Mouse (Mus musculus) lung, postnatal 4 days (tissue): Measurements from ENCODE around the gene Spint1.

Experiments used
- DNase-seq, 2 experiments: peaks; one replicate each; pipeline ENCODE4 v3.0.0; 2021

Gene Spint1

GRCm38 (mm10) chr2:119237210-119237870 lies at the start of gene Spint1:
Spint1 (plus strand) TSS chr2:119237362.
- DNase-seq = peak; percentile 72 to 83

- DNase-seq = peak; percentile 80 to 88
Measured at GRCm38 (mm10) chr2:119189029-119189710, 48.0 kb upstream of the Spint1 start.

GRCm38 (mm10) chr2:119190969-119191368 lies 46.2 kb upstream of the Spint1 start:
- DNase-seq = no peak

- no peak for DNase-seq
Measured at GRCm38 (mm10) chr2:119194140-119194539, 43.0 kb upstream of the Spint1 start.

GRCm38 (mm10) chr2:119196316-119197108 lies 40.6 kb upstream of the Spint1 start:
- no peak for DNase-seq

GRCm38 (mm10) chr2:119197493-119197892 lies 39.7 kb upstream of the Spint1 start:
- DNase-seq = no peak

- no peak for DNase-seq
Measured at GRCm38 (mm10) chr2:119198049-119198448, 39.1 kb upstream of the Spint1 start.

GRCm38 (mm10) chr2:119198934-119199333 lies 38.2 kb upstream of the Spint1 start:
- DNase-seq = no peak

- DNase-seq = peak; percentile 70 to 74
Measured at GRCm38 (mm10) chr2:119202914-119203453, 34.2 kb upstream of the Spint1 start.

GRCm38 (mm10) chr2:119203871-119204460 lies 33.2 kb upstream of the Spint1 start:
- no peak for DNase-seq

- DNase-seq = peak in 1 of 2 experiments; percentile 10
Measured at GRCm38 (mm10) chr2:119207961-119208343, 29.2 kb upstream of the Spint1 start.

- DNase-seq = peak; percentile 97 to 98
Measured at GRCm38 (mm10) chr2:119208344-119209175, 28.6 kb upstream of the Spint1 start, which contains the start of the genes Zfyve19 and Dnajc17. Zfyve19 (plus strand) TSS chr2:119208617. Dnajc17 (minus strand) TSS chr2:119208795.

- DNase-seq = no peak
Measured at GRCm38 (mm10) chr2:119209176-119209507, 28.0 kb upstream of the Spint1 start.

GRCm38 (mm10) chr2:119229775-119230704 lies 7.1 kb upstream of the Spint1 start, which contains the start of gene Ppp1r14d:
Ppp1r14d (minus strand) TSS chr2:119229906.
- DNase-seq = no peak

- DNase-seq = no peak
Measured at GRCm38 (mm10) chr2:119236682-119237209, 416 bp upstream of the Spint1 start.

GRCm38 (mm10) chr2:119237871-119238220 lies 684 bp downstream of the Spint1 start:
- no peak for DNase-seq

GRCm38 (mm10) chr2:119238671-119239070 lies 1.5 kb downstream of the Spint1 start:
- DNase-seq = peak; percentile 14 to 43

GRCm38 (mm10) chr2:119240075-119240818 lies 3.1 kb downstream of the Spint1 start:
- no peak for DNase-seq

GRCm38 (mm10) chr2:119240819-119241186 lies 3.6 kb downstream of the Spint1 start:
- DNase-seq = no peak

GRCm38 (mm10) chr2:119242548-119242947 lies 5.4 kb downstream of the Spint1 start:
- DNase-seq = no peak
